Mouse (Mus musculus) testis, postnatal 14 days (tissue): ENCODE results near the gene Dnajb12.
A peak's percentile ranks its signal among the peaks of the same experiment; 100 is the strongest.

Source experiments
- DNase-seq: peaks from one replicate; pipeline ENCODE4 v3.0.0; 2021; ENCODE audit warnings: low spot score

Dnajb12 gene

GRCm38 (mm10) chr10:59919494-59920181, 40.3 kb downstream of the Dnajb12 start:
- DNase-seq: no peak

GRCm38 (mm10) chr10:59920485-59920809, 41.1 kb downstream of the Dnajb12 start:
- DNase-seq: no peak

- peak; percentile 60 for DNase-seq
These were observed 41.7 kb downstream of the Dnajb12 start for GRCm38 (mm10) chr10:59920810-59921681.

GRCm38 (mm10) chr10:59923493-59923892, 44.1 kb downstream of the Dnajb12 start:
- DNase-seq: no peak

GRCm38 (mm10) chr10:59924305-59924704, 44.9 kb downstream of the Dnajb12 start:
- no peak for DNase-seq

GRCm38 (mm10) chr10:59929205-59929604, 49.8 kb downstream of the Dnajb12 start:
- no peak for DNase-seq

- no peak for DNase-seq
These were observed 51.6 kb downstream of the Dnajb12 start for GRCm38 (mm10) chr10:59930996-59931395.

- DNase-seq: no peak
These were observed 53.2 kb downstream of the Dnajb12 start for GRCm38 (mm10) chr10:59932521-59932920.

GRCm38 (mm10) chr10:59934039-59934438, 54.7 kb downstream of the Dnajb12 start:
- no peak for DNase-seq

- DNase-seq: no peak
These were observed 56.9 kb downstream of the Dnajb12 start for GRCm38 (mm10) chr10:59936058-59936856.

GRCm38 (mm10) chr10:59938662-59939061, 59.3 kb downstream of the Dnajb12 start:
- no peak for DNase-seq

GRCm38 (mm10) chr10:59939081-59939480, 59.7 kb downstream of the Dnajb12 start:
- no peak for DNase-seq

- DNase-seq: no peak
These were observed 63.0 kb downstream of the Dnajb12 start for GRCm38 (mm10) chr10:59942281-59942846.

GRCm38 (mm10) chr10:59942847-59943420, 63.6 kb downstream of the Dnajb12 start:
- no peak for DNase-seq

- peak; percentile 53 for DNase-seq
These were observed 64.1 kb downstream of the Dnajb12 start for GRCm38 (mm10) chr10:59943421-59943989.

- DNase-seq: no peak
These were observed 66.1 kb downstream of the Dnajb12 start for GRCm38 (mm10) chr10:59945416-59945815.

GRCm38 (mm10) chr10:59946362-59946761, 67.0 kb downstream of the Dnajb12 start:
- DNase-seq: no peak

- no peak for DNase-seq
These were observed 68.1 kb downstream of the Dnajb12 start for GRCm38 (mm10) chr10:59947296-59948073.

GRCm38 (mm10) chr10:59948363-59949254, 69.3 kb downstream of the Dnajb12 start:
- DNase-seq: peak; percentile 78
